ENCODE assay signal across 9 mouse cellular contexts in genomic region chr16:31551416-31552151, GRCm38 (mm10).
DNase-seq lines count a peak whose midpoint lies in the region; ATAC-seq and TF ChIP-seq lines count a peak whose summit lies in the region.
"Had no signal": no experiment of that assay in that cellular context is flagged by ENCODE, and none has a peak within 500 bp of the region (broad histone marks: within the 10 kb centered on the region; RNA-seq: fewer than 3 reads in every experiment).

No protein-coding gene starts in this region.

- H3K4me1 ChIP-seq in forebrain, embryonic 10.5 days: peaks cover 61% of the 10 kb centered on the region
- peaks cover 4% of the 10 kb centered on the region; the same call in 1 of the 2 replicates for H3K4me1 ChIP-seq in forebrain, postnatal 0 days (ENCODE audit: insufficient read depth)
- peaks cover 24% of the 10 kb centered on the region for H3K4me1 ChIP-seq in limb, embryonic 14.5 days (ENCODE audit: control insufficient read depth, insufficient read depth, low read length)

- no peaks in the 10 kb centered on the region; the same call in 1 of the 2 replicates for H3K9me3 ChIP-seq in forebrain, embryonic 10.5 days
- H3K9me3 ChIP-seq in forebrain, postnatal 0 days (ENCODE audit: low read length): no peaks in the 10 kb centered on the region
- H3K9me3 ChIP-seq in limb, embryonic 14.5 days (ENCODE audit: control insufficient read depth, low read length): no peaks in the 10 kb centered on the region

- peak; percentile 54 for DNase-seq in forebrain, embryonic 10.5 days (ENCODE audit: extremely low spot score, low spot score)
- no peak for DNase-seq in forebrain, postnatal 0 days
- DNase-seq in urinary bladder, postnatal 14 days (ENCODE audit: low spot score): peak; percentile 12
- no peak for DNase-seq in urinary bladder, postnatal 4 days (ENCODE audit: low spot score in 2 of 2)
- DNase-seq in limb, embryonic 14.5 days (ENCODE audit: low spot score): peak; percentile 45
- no peak for DNase-seq in adrenal gland, adult (ENCODE audit: inconsistent age in 2 of 2, low spot score in 1 of 2)
- DNase-seq in testis, postnatal 14 days (ENCODE audit: low spot score): no peak
- DNase-seq: right cerebral cortex, postnatal 25 days had no signal

- no peak for TF ChIP-seq CTCF in forebrain, postnatal 0 days (IDR thresholded peaks at IDR 0.05; ENCODE audit: low read depth)

- no peaks in the 10 kb centered on the region for H3K36me3 ChIP-seq in forebrain, embryonic 10.5 days (replicated peaks)
- no peaks in the 10 kb centered on the region for H3K36me3 ChIP-seq in forebrain, postnatal 0 days (ENCODE audit: insufficient read depth)
- no peaks in the 10 kb centered on the region for H3K36me3 ChIP-seq in limb, embryonic 14.5 days (ENCODE audit: control insufficient read depth, insufficient read depth, low read length)

- H3K4me2 ChIP-seq in forebrain, postnatal 0 days (ENCODE audit: low read depth): no peak overlapping the region
- H3K4me2 ChIP-seq in limb, embryonic 14.5 days (replicated peaks; ENCODE audit: low read depth, low read length, severe bottlenecking): no peak overlapping the region

- no peak for ATAC-seq in forebrain, postnatal 0 days
- peak; percentile 66; the same call in 1 of the 2 replicates for ATAC-seq in limb, embryonic 14.5 days (ENCODE audit: low FRiP score, low read depth)
- ATAC-seq in granulocyte monocyte progenitor cell, adult 5-6 weeks (replicated peaks; ENCODE audit: poor library complexity, severe bottlenecking): no peak

- 32% methylated on average over 11 of the region's 11 CpGs for WGBS in forebrain, embryonic 10.5 days
- 25% methylated on average over 11 of the region's 11 CpGs for WGBS in forebrain, postnatal 0 days
- WGBS in limb, embryonic 14.5 days: 14% methylated on average over 11 of the region's 11 CpGs

- TF ChIP-seq POLR2A in limb, embryonic 14.5 days (IDR thresholded peaks at IDR 0.05; ENCODE audit: borderline replicate concordance, extremely low read depth, insufficient read depth, insufficient read length): no peak

- H3K27ac ChIP-seq in forebrain, embryonic 10.5 days: peak overlapping the region; percentile 77
- no peak overlapping the region for H3K27ac ChIP-seq in forebrain, postnatal 0 days (ENCODE audit: low read depth, low read length)
- peak overlapping the region; percentile 43; the same call in 1 of the 2 replicates for H3K27ac ChIP-seq in limb, embryonic 14.5 days (replicated peaks; ENCODE audit: low read depth, low read length)

- H3K4me3 ChIP-seq in forebrain, embryonic 10.5 days: no peak overlapping the region
- no peak overlapping the region for H3K4me3 ChIP-seq in forebrain, postnatal 0 days (ENCODE audit: low read depth, low read length)
- no peak overlapping the region for H3K4me3 ChIP-seq in limb, embryonic 14.5 days (replicated peaks; ENCODE audit: low read length)

- no peaks in the 10 kb centered on the region; the same call in 1 of the 2 replicates for H3K27me3 ChIP-seq in forebrain, embryonic 10.5 days (ENCODE audit: poor library complexity, severe bottlenecking)
- no peaks in the 10 kb centered on the region for H3K27me3 ChIP-seq in forebrain, postnatal 0 days (ENCODE audit: insufficient read depth, low read length)
- H3K27me3 ChIP-seq in limb, embryonic 14.5 days (ENCODE audit: control insufficient read depth, insufficient read depth, low read length): no peaks in the 10 kb centered on the region

- no peak overlapping the region for H3K9ac ChIP-seq in forebrain, postnatal 0 days
- no peak overlapping the region for H3K9ac ChIP-seq in limb, embryonic 14.5 days (ENCODE audit: low read depth, low read length, severe bottlenecking)

Comparison
In these comparisons a context has a peak if more than half of its experiments do, and no peak if none do; other contexts are left out.
1. DNase-seq: peak in forebrain, embryonic 10.5 days (single experiment), urinary bladder, postnatal 14 days (single experiment) and limb, embryonic 14.5 days (single experiment); none in forebrain, postnatal 0 days (single experiment), urinary bladder, postnatal 4 days (0 of 2), adrenal gland, adult (0 of 2) and testis, postnatal 14 days (single experiment).